Mouse (Mus musculus) monocyte, adult 5-6 weeks (primary cell): Measurements from ENCODE around the gene Slc30a9. TPM values are rescaled to one million over a fixed set of nuclear protein-coding genes. Genes with fewer than 3 reads are reported as not detected.

Source experiments
- ATAC-seq: fragments of 153-309, 156-312 bp; replicated peaks from 2 replicates; pipeline ENCODE4 v1.8.0; 2017; ENCODE audit warnings: mild to moderate bottlenecking; ENCODE audit not compliant: low TSS enrichment, insufficient number of reproducible peaks, severe bottlenecking, poor library complexity, low FRiP score
- total RNA-seq: library from RNA; stranded (forward); fragments of 200-1000, 200-491, 200-594 nt; gene quantifications from 3 replicates; pipeline ENCODE4 v1.2.3, GENCODE M21; 2017

The Slc30a9 gene
- total RNA-seq, 1 experiment from 2014 or later, result 33.4 TPM

DNA sequence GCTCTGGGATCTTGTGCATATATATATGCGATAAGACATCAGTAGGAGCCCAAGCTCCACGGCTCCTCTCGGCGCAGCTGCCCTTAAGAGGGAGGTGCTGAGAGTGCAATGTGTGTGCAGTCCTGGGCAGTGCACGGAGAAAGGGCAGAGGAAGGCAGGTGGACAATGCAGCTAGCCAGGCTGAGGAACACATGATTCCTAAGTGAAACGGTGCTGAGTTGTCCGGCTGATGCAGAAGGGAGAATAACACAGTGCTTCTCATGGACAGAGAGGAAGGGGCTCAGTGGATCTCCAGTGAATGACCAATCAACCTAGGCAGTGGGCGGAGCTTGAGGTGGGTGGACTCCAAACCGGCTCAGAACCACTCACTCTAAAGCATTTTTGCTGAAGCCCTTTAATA, 94.9 kb downstream of the Slc30a9 start:
- no peak for ATAC-seq

DNA sequence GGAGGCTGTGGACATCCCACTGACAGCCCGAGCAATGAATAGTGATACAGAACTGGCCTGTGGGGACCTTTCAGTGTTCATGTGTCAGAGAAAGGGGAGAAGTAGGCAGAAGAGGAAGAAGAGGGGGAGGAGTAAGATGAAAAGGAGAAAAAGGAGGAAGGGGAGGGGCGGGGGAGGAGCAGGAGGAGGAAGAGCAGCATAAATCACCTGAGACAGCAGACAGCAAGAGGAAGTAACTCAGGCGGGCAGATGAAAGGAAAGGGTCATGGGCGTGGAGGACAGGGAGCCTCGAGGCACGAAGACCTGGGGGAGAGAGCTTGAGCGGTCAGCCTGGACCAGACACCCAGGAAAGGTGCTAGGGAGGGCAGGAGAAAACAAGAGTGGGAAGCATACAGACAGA, 97.6 kb downstream of the Slc30a9 start:
- ATAC-seq, result no peak

DNA sequence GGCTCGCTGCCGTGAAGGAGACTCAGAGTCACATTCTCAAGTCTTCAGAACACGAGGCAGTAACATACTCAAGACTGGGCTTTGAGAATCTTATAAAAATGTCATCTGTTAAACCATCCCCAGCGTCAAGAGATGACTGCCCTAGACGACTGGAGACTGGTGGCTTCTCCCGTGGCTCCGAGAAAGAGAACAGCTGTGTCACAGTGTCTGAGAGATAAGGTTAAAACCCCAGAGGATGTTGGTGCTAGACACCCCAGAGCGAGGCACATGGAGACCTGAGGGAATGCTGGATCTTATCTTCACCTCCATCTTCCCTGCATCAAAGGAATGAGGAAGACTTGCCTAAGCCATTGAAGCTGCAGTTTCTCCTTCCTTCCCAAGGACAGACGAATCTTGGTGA, 98.2 kb downstream of the Slc30a9 start:
- no peak for ATAC-seq

Other genes with a start within 250 kb of the Slc30a9 start
- not detected in 3 replicates for gene Phox2b, start 207.7 kb upstream of the Slc30a9 start, total RNA-seq
- 24.9 to 49.5 TPM (median 30.6 TPM) in 3 replicates for gene Tmem33, start 46.4 kb upstream of the Slc30a9 start, total RNA-seq
- 1.2 to 1.9 TPM (median 1.3 TPM) in 3 replicates for gene Bend4, start 121.4 kb downstream of the Slc30a9 start, total RNA-seq